Mouse (Mus musculus): ENCODE data around the gene Amotl2. TPM values are rescaled to one million over a fixed set of nuclear protein-coding genes. Genes with fewer than 3 reads are reported as not detected.

Amotl2 gene
- polyA plus RNA-seq, 1 experiment = 10.7 TPM

- Histone ChIP-seq H3K27ac (ENCODE audit: insufficient read depth, low read length) (no peak overlapping the region), H3K27me3 (ENCODE audit: control insufficient read depth, insufficient read depth, low read length) (no peaks in the 10 kb centered on the region), H3K36me3 (ENCODE audit: control insufficient read depth, insufficient read depth, low read length) (no peaks in the 10 kb centered on the region), H3K4me3 (ENCODE audit: extremely low read depth, insufficient read depth, insufficient read length) (no peak overlapping the region), H3K4me1 (ENCODE audit: control insufficient read depth, insufficient read depth, insufficient read length) (no peaks in the 10 kb centered on the region)
- no peak for DNase-seq (ENCODE audit: low read depth in 1 of 2, low spot score in 2 of 2)
- WGBS = 80% methylated on average over 5 of the region's 5 CpGs
- TF ChIP-seq CTCF (IDR thresholded peaks at IDR 0.05; ENCODE audit: extremely low read depth, insufficient read depth, insufficient read length, insufficient replicate concordance) (no peak), POLR2A (IDR thresholded peaks at IDR 0.05; ENCODE audit: low read depth, low read length) (no peak)
Observed at GRCm38 (mm10) chr9:102746753-102747152, 30.3 kb downstream of the Amotl2 start.

GRCm38 (mm10) chr9:102747902-102748301 is 31.4 kb downstream of the Amotl2 start:
- no peak overlapping the region for H3K27ac ChIP-seq (ENCODE audit: insufficient read depth, low read length)
- WGBS = 46% methylated on average over 5 of the region's 5 CpGs
- TF ChIP-seq POLR2A (IDR thresholded peaks at IDR 0.05; ENCODE audit: low read depth, low read length) (no peak), CTCF (IDR thresholded peaks at IDR 0.05; ENCODE audit: extremely low read depth, insufficient read depth, insufficient read length, insufficient replicate concordance) (no peak)
- H3K27me3 ChIP-seq (ENCODE audit: control insufficient read depth, insufficient read depth, low read length) = no peaks in the 10 kb centered on the region
- no peaks in the 10 kb centered on the region for H3K36me3 ChIP-seq (ENCODE audit: control insufficient read depth, insufficient read depth, low read length)
- no peak overlapping the region for H3K4me3 ChIP-seq (ENCODE audit: extremely low read depth, insufficient read depth, insufficient read length)
- no peak for DNase-seq (ENCODE audit: low read depth in 1 of 2, low spot score in 2 of 2)
- no peaks in the 10 kb centered on the region for H3K4me1 ChIP-seq (ENCODE audit: control insufficient read depth, insufficient read depth, insufficient read length)

GRCm38 (mm10) chr9:102749216-102749615 is 32.7 kb downstream of the Amotl2 start:
- 83% methylated on average over 11 of the region's 11 CpGs for WGBS
- DNase-seq (ENCODE audit: low read depth in 1 of 2, low spot score in 2 of 2) = no peak
- TF ChIP-seq CTCF (IDR thresholded peaks at IDR 0.05; ENCODE audit: extremely low read depth, insufficient read depth, insufficient read length, insufficient replicate concordance) (no peak), POLR2A (IDR thresholded peaks at IDR 0.05; ENCODE audit: low read depth, low read length) (no peak)

GRCm38 (mm10) chr9:102751632-102752303 is 35.3 kb downstream of the Amotl2 start:
- H3K4me3 ChIP-seq (ENCODE audit: extremely low read depth, insufficient read depth, insufficient read length) = no peak overlapping the region
- DNase-seq (ENCODE audit: low read depth in 1 of 2, low spot score in 2 of 2) = no peak
- TF ChIP-seq POLR2A (IDR thresholded peaks at IDR 0.05; ENCODE audit: low read depth, low read length) = no peak
- TF ChIP-seq CTCF (IDR thresholded peaks at IDR 0.05; ENCODE audit: extremely low read depth, insufficient read depth, insufficient read length, insufficient replicate concordance) = no peak
- H3K27me3 ChIP-seq (ENCODE audit: control insufficient read depth, insufficient read depth, low read length) = no peaks in the 10 kb centered on the region
- H3K27ac ChIP-seq (ENCODE audit: insufficient read depth, low read length) = no peak overlapping the region
- 88% methylated on average over 5 of the region's 5 CpGs for WGBS
- H3K4me1 ChIP-seq (ENCODE audit: control insufficient read depth, insufficient read depth, insufficient read length) = no peaks in the 10 kb centered on the region
- H3K36me3 ChIP-seq (ENCODE audit: control insufficient read depth, insufficient read depth, low read length) = no peaks in the 10 kb centered on the region

More at GRCm38 (mm10) chr9:102749216-102749615, 32.7 kb downstream of the Amotl2 start:
- Histone ChIP-seq H3K4me3 (ENCODE audit: extremely low read depth, insufficient read depth, insufficient read length) (no peak overlapping the region), H3K4me1 (ENCODE audit: control insufficient read depth, insufficient read depth, insufficient read length) (no peaks in the 10 kb centered on the region), H3K27ac (ENCODE audit: insufficient read depth, low read length) (no peak overlapping the region), H3K27me3 (ENCODE audit: control insufficient read depth, insufficient read depth, low read length) (no peaks in the 10 kb centered on the region), H3K36me3 (ENCODE audit: control insufficient read depth, insufficient read depth, low read length) (no peaks in the 10 kb centered on the region)

GRCm38 (mm10) chr9:102753299-102753698 is 36.8 kb downstream of the Amotl2 start:
- no peaks in the 10 kb centered on the region for H3K27me3 ChIP-seq (ENCODE audit: control insufficient read depth, insufficient read depth, low read length)
- TF ChIP-seq CTCF (IDR thresholded peaks at IDR 0.05; ENCODE audit: extremely low read depth, insufficient read depth, insufficient read length, insufficient replicate concordance) (no peak), POLR2A (IDR thresholded peaks at IDR 0.05; ENCODE audit: low read depth, low read length) (no peak)
- no peaks in the 10 kb centered on the region for H3K36me3 ChIP-seq (ENCODE audit: control insufficient read depth, insufficient read depth, low read length)
- H3K4me3 ChIP-seq (ENCODE audit: extremely low read depth, insufficient read depth, insufficient read length) = no peak overlapping the region
- no peak for DNase-seq (ENCODE audit: low read depth in 1 of 2, low spot score in 2 of 2)
- no peak overlapping the region for H3K27ac ChIP-seq (ENCODE audit: insufficient read depth, low read length)
- H3K4me1 ChIP-seq (ENCODE audit: control insufficient read depth, insufficient read depth, insufficient read length) = no peaks in the 10 kb centered on the region

GRCm38 (mm10) chr9:102755161-102755560 is 38.7 kb downstream of the Amotl2 start:
- H3K4me1 ChIP-seq (ENCODE audit: control insufficient read depth, insufficient read depth, insufficient read length) = no peaks in the 10 kb centered on the region
- H3K27ac ChIP-seq (ENCODE audit: insufficient read depth, low read length) = no peak overlapping the region
- no peak overlapping the region for H3K4me3 ChIP-seq (ENCODE audit: extremely low read depth, insufficient read depth, insufficient read length)
- no peaks in the 10 kb centered on the region for H3K36me3 ChIP-seq (ENCODE audit: control insufficient read depth, insufficient read depth, low read length)
- DNase-seq (ENCODE audit: low read depth in 1 of 2, low spot score in 2 of 2) = no peak
- no peaks in the 10 kb centered on the region for H3K27me3 ChIP-seq (ENCODE audit: control insufficient read depth, insufficient read depth, low read length)
- TF ChIP-seq CTCF (IDR thresholded peaks at IDR 0.05; ENCODE audit: extremely low read depth, insufficient read depth, insufficient read length, insufficient replicate concordance) = no peak
- TF ChIP-seq POLR2A (IDR thresholded peaks at IDR 0.05; ENCODE audit: low read depth, low read length) = no peak
- WGBS = 79% methylated on average over 4 of the region's 4 CpGs

GRCm38 (mm10) chr9:102755591-102756270 is 39.3 kb downstream of the Amotl2 start:
- Histone ChIP-seq H3K27me3 (ENCODE audit: control insufficient read depth, insufficient read depth, low read length) (no peaks in the 10 kb centered on the region), H3K27ac (ENCODE audit: insufficient read depth, low read length) (no peak overlapping the region), H3K36me3 (ENCODE audit: control insufficient read depth, insufficient read depth, low read length) (no peaks in the 10 kb centered on the region), H3K4me1 (ENCODE audit: control insufficient read depth, insufficient read depth, insufficient read length) (no peaks in the 10 kb centered on the region), H3K4me3 (ENCODE audit: extremely low read depth, insufficient read depth, insufficient read length) (no peak overlapping the region)
- TF ChIP-seq CTCF (IDR thresholded peaks at IDR 0.05; ENCODE audit: extremely low read depth, insufficient read depth, insufficient read length, insufficient replicate concordance) (no peak), POLR2A (IDR thresholded peaks at IDR 0.05; ENCODE audit: low read depth, low read length) (no peak)
- 84% methylated on average over 9 of the region's 9 CpGs for WGBS
- DNase-seq (ENCODE audit: low read depth in 1 of 2, low spot score in 2 of 2) = no peak

Data from spleen, adult 2 months (tissue).